Mouse (Mus musculus): ENCODE data around the gene Heatr9.

The Heatr9 gene

DNA sequence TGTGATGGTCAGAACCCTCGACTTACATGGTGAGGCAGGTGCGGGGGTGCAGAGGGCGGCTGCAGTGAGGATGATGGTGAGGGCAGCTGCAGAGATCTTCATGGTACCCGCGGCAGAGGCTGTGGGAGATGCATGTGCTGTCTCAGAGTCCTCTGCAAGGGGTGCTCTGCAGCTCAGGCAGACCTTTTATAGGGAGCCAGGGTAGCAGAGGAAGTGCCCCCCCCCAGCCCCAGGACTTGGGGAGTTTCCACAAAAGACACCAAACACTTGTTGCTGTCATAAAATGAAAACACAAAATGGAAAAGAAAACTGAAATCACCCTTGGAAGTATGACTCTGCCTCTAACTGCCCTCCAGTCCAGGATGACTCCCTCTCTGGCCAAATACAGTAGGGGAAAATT lies 8.4 kb upstream of the Heatr9 start, which contains the start of gene Ccl5:
TSS of gene Ccl5 (minus strand) at position 159 of the 400 bp plus-strand sequence.
- DNase-seq = no peak

DNA sequence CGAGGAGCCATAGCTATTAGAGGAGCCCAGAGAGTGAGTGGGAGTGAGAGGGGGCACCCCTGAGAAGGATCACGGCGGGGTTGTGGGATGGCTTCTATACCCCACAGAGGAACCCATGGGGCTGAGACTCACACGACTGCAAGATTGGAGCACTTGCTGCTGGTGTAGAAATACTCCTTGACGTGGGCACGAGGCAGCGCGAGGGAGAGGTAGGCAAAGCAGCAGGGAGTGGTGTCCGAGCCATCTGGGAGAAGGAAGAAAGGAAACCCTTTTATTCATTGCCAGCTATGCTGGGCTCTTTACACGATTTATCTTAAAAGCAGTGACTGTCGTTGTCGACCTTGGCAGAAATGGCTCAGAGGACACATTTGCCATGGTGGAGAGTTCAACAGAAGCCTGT lies 7.0 kb upstream of the Heatr9 start:
- no peak for DNase-seq

DNA sequence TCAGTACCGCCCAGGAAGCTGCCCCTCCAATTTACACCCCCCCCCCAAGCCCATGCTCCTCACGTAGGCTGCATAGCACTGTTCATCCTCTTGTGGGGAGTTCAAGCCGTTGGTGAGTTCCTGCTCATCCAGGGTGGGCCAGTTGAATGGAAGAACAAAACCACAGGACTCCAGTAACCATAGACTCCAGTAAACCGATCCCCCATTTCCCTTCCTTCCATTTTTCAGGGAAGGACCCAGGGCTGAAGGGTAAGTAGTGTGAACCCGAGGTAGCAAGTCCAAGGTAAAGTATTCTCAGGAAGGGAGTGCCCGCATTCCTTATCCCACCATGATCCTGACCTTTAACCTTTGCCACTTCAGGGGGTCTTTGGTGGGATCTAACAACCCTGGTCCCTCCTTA lies 3.6 kb downstream of the Heatr9 start:
- no peak for DNase-seq

DNA sequence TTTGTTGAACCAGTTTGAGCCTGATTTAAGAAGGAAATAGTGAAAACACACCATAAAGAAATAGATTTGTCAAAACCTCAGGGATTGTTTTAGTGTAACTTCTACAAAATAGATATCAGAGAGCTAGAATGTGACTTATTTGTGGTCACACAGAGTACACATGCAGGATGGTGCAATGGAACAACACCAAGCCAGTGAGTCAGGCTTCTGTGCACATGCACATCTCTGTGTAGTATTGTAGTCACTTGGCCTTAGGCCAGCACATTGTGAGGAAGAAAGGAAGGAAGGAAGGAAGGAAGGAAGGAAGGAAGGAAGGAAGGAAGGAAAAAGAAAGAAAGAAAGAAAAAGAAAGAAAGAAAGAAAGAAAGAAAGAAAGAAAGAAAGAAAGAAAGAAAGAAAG lies 4.8 kb downstream of the Heatr9 start:
- DNase-seq = no peak

DNA sequence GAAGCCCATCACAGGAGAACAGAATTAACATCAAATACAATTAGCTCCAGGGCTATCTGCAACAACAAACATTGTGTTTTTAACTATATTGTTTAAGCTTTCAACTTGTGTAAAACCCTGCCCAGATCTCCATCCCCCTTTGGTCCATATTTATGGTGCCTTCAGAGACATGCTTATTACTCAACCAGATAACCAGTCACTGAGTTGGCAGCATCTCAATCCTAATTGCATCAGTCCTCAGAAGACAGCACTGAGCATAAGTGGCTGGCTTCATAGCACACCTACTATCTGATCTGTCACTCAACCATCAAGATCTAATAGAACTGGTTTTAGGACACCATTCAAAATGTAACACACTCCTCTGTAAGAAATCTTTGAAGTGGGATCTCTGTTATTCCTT lies 12.5 kb downstream of the Heatr9 start:
- DNase-seq = no peak

DNA sequence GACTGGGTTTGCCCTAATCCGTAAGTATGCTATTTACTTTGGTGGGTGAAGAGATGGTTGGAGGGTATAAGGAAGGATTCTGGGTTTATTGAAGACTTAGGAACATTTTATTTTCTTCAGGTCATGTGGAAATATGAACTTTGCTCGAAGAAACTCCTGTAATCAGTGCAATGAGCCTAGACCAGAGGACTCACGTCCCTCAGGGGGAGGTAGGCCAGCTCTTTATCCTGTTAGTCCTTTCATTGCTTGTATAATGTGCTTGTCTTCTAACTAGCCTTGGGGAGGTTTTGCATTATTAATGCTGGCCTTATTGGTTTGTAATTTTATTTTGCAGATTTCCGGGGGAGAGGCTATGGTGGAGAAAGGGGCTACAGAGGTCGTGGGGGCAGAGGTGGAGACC lies 17.7 kb downstream of the Heatr9 start:
- DNase-seq = no peak

DNA sequence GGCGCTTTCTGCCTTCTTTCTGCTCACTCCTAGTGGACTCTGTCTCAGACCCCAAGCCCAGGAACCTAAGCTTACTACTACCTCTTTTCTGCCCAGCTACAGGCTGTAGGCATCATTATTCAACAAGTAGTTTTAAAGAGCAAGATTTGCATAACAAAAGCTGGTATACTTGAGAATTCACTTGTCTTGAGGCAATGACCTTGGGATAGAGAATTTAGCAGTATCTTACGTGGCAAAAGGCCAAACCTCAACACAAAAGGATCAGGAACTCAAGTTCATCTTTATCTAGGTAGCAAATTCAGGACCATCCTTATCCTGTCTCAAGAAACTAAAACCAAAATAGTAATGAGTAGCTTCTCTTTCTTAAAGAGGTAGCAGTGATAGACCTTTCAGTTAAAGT lies 26.4 kb downstream of the Heatr9 start:
- DNase-seq = no peak

DNA sequence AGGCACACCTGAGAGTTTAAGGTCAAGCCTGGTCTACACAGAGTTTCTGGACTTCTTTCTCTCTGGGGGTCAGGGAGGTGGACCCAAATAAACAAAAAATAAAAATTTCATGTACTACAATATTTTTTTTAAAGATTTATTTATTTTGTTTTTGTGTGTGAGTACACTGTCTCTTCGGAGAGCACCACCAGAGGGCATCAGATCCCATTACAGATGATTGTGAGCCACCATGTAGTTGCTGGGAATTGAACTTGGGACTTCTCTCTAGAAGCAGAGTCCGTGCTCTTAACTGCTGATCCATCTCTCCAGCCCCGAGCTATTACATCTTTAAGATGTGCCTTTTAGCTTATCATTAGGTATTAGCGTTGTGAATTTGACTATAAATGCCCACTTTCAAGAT lies 30.5 kb downstream of the Heatr9 start:
- DNase-seq = peak in 1 of 2 experiments; percentile 7

DNA sequence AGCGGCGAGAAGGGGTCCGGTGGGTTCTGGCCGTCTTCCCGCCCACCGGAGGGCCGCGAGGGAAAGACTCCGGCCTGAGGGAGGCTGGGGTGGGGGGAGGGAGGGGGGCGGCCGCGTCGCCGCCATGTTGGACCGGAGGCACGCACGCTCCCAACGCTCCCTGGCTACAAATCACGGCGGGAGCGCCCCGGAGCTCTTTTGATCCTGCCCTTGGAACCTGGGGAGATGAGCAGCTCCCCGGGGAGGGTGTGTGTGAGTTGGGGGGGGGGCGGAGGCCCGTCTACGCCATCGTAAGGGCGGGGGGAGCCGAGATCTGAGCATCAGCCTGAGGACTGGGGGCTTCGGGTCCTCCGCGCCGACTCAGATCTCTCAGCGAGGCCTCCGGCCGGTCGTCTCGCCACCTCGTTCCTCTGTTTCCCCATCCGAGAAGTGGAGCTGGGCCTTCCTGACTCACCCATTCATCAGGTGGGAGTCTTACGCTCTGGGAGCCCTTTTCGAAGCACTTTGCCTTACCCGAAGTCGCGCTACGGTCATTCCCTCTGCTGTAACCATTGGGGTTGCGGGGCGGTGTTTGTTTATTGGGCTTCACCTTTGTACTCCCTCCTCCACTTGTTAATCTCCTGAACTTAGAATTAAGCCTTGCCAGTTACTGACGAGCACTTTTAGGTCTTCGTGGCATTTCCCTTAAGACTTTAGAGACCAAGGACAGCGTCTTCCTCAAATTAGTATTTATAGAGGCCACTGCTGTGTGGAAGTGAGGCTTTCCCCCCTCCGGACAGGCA lies 48.5 kb downstream of the Heatr9 start:
- no peak for DNase-seq

DNA sequence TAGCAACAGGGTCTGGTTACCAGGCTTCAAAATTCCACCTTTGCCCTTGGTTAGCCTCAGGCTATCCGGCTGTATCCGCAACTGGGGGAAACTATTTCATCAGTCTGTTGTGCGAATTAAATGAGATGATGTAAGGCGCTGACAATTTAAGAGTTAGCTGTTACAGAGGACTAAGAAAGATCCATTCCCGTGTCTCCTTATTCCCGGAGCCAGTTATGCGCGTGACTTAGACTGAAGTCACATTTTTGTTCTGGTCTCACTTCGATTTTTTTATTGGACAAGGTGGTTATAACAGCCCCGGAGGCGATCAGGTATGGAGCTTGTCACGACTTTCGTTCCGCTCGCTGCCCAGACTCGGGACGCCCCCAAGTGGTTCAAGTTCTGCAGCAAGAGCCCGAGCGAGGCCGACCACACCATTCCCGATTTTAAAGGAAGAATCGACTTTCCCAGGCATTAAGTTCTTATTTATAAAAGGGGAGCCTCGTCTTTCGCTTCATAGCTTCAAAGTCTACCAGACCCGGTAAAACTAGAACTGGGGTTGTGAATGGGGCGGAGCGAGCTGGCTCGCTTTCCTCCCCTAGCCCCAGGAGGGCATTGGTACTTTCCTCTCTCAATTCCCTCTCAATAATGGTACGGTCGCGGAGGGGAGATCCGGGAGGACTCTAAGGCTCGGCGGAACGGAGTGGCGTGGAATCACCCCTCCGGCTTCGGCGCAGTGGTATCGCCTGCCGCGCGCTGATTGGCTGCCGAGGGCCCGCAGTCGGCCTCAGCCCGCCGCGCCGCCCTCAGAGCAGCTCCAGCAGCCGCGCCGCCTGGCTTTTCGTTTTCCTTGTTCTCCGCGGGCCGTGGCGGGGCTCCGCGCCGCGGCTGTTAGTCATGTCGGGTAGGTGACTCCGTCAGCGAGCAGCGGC lies 49.4 kb downstream of the Heatr9 start, which contains the start of gene Taf15:
TSS of gene Taf15 (plus strand) at position 763 of the 911 bp plus-strand sequence.
- peak; percentile 98 to 99 for DNase-seq

DNA sequence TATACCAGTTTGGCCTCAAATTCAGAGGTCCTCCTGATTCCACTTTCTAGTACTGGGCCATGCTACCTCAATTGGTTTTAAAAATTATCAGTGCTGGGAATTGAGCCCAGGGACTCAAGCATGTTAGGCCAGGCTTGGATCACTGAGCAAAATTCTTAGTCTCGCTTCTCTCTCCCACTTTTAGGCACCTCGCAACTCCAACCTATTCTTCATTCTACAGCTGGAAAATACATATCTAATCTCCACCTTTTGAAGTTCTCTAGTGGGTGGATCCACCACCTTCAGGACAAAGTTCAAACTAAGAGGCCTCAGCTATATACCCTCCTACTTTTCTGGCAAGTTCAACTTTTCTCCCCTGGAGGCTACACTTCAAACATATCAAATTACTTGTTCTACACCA lies 50.2 kb downstream of the Heatr9 start:
- no peak for DNase-seq

DNA sequence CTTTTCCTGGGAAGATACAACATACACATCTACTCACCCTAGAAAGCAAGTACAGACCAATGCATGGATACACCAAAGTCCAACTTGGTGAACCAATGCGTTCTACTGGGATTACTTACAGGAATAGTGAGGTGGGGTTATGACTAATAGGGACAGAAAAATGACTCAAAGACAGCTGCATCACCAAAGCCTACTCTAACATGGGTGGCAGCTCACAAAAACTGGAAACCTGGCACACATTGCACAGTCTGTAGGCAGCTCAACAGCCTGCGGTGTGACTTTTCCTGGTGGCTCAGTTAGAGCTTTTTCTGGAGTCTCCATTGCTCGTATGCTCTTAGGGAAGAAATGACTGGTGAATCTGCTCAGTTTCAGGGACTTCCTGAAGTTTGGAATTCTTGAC lies 53.2 kb downstream of the Heatr9 start:
- DNase-seq = no peak

DNA sequence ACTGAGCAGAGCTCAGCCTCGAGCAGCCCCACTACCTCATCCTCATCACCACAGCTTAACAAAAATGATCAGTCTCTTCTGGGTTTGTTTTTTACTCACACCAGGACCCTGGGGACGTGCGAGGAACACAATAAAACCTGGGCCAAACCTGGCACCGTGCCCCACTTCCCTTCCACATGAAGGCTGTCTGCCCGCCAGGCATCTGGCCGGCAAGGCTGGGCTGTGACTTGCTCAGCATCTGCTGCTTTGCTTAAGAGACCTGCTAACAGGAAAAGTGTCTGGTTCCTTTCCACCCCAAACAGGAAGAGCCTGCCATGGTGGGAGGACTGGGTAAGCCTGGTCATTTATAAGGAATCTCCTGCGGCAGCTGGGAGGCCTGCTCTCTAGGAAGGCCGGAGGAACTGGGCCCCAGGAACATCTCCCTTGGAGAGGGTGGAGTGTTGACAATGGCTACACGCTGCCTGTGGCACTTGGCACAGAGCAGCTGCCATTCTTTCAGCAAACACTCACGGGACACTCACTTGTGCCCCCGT lies 54.8 kb downstream of the Heatr9 start:
- peak; percentile 78 to 85 for DNase-seq

DNA sequence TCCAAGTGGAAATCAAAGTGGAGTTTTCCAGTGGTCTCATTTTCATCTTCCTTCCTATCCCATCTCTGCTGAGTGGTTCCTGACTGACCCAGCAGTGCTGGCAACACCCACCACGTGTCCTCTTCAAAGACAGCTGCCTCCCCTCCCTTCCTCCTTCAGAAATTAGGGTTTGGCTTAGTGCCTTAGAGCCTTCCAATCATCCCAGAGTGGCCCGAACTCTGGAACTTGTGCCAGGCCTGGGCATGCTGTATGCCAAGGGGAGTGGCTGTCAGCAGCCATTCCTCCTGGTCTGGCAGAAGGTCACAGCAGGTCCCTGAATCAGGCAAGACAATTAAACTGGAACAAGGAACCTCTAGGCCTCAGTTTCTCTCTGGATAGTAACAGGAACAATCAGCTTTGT lies 56.0 kb downstream of the Heatr9 start:
- DNase-seq = peak in 1 of 2 experiments; percentile 40

DNA sequence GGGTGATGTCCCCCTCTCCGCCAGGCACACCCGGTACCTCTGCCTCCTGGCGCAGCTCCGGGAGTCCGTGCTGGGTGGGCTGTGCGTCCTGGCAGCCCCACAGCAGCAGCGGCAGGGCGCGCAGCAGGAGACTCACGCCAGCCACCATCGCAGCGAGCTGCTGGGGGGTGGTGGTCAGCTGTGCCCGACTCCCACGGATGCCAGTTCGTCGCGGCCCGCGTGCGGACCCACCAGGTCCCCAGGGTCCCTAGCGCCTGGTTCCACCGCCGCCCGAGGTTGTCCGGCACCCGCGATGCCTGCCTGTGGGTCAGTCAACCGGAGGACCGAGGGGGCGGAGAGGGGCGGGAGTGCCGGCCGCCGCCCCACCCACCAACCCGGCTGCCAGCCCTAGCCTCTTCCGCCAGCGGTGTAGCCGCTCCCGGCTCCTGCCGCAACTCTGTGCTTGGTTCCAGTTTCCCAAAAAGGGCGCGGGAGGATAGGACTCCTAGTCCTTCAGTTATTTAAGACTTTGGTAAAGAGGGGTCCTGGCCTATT lies 59.2 kb downstream of the Heatr9 start, which contains the start of gene Mmp28:
TSS of gene Mmp28 (minus strand) at position 361 of the 534 bp plus-strand sequence.
- DNase-seq = peak; percentile 73 to 82
